Mouse (Mus musculus) adrenal gland, postnatal 25 days (tissue): ENCODE results near the gene Msl3l2. TPM values are rescaled to one million over a fixed set of nuclear protein-coding genes. Genes with fewer than 3 reads are reported as not detected.

ENCODE experiments used
- DNase-seq: peaks from one replicate; pipeline ENCODE4 v3.0.0; 2021; ENCODE audit warnings: mixed read lengths
- long read RNA-seq: library from polyadenylated mRNA; stranded (forward); transcript quantifications from one replicate; pipeline ENCODE4 v2.0.0, GENCODE M21; 2021
- total RNA-seq: library from RNA; stranded (reverse); gene quantifications from 2 replicates; pipeline ENCODE4 v1.2.3, GENCODE M21; 2021

Msl3l2 gene
- 10.2 and 10.5 TPM in 2 replicates for total RNA-seq
- long read RNA-seq, transcript Msl3l2-201 (2 exons, 2,140 nt), result major isoform, 11 of 21 reads
- long read RNA-seq, partial matches to known transcripts, result 0 of 21 reads
- long read RNA-seq, other reads (novel, unspliced or antisense), result 10 of 21 reads

DNA sequence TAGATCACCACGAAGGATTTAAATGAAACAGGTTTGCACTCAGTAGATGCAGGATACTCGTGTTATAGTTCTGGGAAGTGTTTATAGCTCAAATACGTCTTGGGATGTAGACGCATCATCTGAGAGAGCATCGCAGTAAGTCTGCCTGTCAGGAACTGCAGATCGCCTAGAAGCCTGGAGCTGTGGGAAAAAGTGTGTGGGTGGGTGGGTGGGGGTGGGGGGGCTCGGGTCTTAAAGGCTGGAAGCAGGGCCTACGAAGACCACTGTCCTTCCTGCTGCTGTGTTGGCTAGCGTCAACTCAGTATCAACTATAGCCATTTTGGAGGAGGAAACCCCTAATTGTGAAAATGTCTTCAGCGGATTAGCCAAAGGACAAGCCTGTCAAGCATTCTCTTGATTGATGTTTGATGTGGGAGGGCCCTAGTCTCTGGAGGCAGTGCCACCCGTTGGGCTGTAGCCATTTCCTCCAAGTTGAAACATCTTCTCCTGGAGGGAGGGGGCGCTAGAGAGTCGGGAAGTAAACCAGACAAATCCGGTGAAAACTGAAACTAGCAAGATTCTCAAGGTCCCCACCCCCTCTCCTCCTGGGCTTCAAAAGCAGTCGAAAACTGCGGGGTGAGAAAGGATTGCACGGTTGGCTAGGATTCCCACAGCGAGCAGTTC, at the start of gene Msl3l2:
TSS of gene Msl3l2 (plus strand) at position 585 of the 663 bp plus-strand sequence.
- DNase-seq, result peak; percentile 86

DNA sequence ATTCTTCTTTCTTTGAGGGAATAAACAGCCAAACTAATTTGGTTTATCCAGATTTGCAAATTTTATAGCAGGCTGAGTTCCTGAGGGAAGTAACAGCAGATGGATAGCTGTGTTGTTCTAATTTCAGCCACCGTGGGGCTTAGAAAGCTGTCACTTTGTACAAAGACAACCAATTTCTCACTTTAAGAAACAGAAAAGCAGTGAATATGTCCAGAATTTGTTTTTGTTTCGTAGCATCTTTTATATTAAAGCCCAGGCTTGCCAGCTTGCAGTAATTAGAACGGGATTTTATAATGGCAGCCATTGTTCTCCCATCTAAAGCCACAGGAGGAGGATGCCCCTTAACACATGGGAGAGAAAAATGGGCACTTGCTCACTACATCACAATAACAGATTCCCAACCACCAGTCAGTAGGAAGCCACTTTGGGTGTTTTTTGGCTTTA, 47.7 kb upstream of the Msl3l2 start:
- no peak for DNase-seq

DNA sequence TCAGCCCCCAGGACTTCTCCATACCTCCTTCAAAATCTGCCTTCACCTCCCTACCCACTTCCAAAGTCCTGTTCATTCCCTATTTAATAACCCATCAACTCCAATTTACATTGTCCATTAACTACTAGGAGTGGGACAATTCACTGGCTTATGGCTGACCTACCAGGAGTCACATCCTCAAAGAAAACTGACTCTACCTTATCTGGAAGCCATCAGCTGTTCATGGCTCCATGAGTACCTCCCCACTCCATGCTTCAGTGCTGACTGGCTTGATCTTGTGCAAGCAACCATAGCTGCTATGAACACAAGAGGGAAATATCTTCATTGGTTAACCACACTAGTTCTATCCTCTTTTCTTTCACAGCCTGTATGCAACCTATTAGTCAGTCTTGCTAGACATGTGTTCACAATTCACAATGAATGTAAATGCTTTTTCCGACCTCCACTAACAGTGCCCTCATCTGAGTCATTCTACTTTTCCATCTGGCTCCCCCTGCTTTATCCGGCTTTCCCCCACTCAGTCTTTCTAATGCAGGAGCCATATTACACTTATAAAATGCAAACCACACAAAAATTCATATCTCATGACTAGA, 45.4 kb upstream of the Msl3l2 start:
- no peak for DNase-seq

DNA sequence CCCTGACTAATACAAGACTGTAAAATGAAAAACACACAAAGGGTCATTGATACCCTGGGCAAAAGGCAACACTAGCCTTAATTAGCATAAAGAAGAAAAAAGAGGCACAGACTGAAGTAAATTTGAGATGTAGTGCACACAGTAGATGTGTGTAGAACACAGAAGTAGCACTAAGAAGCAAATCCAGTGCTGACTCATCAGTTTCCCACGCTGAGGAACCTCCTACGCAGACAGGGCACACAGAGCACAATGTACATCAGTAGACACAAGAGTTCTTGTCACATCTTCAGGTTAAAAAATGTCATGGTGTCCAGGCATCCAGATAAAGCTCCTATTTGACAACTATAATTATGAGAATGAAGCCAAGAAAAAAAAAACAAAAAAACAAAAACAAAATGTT, 44.0 kb upstream of the Msl3l2 start:
- no peak for DNase-seq

DNA sequence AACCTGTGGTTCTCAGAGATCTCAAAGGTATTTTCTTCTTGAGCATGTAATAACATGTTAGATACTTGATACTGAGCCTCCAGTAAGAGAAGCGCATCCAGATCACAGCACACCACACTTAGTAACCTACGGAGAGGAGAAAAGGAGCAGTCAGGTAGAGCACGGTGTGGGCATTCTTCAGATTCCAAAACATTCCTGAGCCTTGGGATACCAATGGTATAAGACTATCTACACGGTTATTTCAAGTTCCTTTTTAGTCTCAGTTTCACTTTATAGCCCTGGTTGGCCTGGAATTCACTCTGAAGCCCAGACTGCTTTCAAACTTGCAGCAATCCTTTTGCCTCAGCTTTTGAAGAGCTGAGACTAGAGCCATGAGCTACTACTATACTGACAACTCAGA, 17.0 kb upstream of the Msl3l2 start:
- DNase-seq, result no peak

DNA sequence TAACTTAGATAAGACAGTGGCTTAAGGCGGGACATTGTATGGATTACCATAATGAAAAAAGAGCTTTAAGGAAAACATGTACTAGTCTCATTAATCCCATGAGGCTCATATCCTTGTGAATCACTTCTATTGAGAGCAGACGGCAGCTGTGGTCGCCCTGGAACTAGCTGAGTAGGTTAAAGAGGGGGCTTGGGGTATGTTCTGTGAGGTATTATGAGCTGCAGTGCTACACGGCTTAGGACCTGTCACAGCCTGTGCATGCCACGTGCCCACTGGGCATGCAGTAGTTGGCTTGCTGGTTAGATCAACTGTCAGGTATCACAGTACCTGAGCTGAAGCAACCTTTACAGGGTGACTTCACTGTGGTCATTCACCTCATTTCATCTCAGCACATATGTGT, 12.1 kb upstream of the Msl3l2 start:
- DNase-seq, result no peak

DNA sequence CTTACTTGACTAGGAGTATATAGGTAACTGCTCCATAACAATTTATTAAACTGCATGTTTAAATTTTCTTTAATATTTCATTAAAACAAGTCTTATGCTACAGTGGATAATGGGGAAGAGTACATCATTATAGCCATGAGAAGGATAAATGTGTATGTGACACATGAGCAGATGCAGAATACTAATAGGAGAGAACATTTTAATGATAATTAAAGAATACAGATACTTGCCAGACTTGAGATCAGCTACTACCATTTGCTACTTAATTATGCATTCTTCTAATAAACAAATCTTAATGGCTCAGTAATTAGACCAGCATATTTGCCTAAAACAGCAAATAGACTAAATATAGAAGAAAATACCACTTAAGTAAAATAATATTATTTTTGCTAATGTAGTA, 10.0 kb upstream of the Msl3l2 start:
- DNase-seq, result no peak

DNA sequence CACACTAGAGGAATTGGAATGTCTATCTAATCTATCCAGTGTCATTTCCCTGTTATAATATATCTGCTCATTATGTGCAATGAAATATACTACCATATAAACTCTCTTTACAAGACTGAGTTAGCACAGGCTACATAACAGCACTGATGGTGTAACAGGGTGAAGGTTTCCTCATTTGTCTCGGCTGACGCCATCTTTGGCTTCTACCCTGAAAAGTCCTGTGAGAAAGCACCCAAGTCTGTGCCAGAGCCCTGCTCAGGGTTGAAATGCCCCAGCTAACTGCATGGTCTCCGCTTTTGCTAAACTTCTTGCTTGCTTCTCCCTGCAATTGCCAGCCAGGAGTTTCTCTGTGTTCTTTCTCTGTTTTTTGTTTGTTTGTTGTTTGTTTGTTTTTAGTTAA, 7.6 kb upstream of the Msl3l2 start:
- DNase-seq, result no peak

DNA sequence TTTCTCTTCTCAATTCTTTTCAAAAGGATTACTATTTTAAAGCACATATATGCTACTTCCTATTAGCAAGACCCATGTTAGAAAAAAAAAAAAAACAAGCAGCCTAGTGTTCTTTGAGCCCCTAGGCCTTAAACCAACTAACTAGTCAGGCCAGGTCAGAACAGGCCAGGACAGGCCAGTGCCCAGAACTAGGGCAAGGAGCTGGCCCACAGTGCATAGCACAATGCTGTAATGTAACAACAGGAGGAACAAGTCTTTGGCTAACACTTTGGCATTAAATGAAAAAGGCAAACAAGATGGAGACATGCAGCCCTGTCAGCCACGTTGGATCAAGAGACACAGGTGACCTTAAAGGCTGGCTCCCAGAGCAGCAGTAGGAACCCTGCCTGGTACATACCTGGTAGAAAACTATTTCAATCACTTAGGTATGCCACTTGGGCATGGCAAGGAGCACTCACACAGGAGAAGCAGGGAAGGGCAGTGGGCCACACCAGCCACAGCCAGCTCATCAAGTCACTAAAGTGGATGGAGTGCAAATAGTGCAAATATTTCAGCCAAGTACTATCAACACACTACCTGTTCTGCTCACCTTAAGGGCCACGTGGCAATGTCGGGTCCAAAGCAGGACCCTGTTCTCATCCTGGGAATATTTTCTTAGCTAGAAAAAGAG, 6.9 kb upstream of the Msl3l2 start:
- DNase-seq, result no peak

DNA sequence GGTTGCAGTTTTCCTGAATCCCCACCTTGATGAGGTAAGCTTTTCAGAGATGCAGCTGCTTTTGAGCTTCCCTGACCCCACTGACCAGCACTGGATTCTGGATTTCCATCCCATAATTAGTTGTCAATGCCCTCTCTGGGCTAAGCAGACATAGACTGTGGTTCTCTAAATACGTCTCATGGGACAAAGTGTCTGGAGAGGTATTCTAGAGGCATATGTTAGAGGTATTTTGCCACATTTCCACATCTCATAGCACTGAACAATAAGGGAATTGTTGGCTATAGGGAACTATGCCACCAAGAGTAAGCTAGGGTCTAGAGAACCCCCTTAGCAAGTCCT, 248 bp downstream of the Msl3l2 start:
- DNase-seq, result no peak

DNA sequence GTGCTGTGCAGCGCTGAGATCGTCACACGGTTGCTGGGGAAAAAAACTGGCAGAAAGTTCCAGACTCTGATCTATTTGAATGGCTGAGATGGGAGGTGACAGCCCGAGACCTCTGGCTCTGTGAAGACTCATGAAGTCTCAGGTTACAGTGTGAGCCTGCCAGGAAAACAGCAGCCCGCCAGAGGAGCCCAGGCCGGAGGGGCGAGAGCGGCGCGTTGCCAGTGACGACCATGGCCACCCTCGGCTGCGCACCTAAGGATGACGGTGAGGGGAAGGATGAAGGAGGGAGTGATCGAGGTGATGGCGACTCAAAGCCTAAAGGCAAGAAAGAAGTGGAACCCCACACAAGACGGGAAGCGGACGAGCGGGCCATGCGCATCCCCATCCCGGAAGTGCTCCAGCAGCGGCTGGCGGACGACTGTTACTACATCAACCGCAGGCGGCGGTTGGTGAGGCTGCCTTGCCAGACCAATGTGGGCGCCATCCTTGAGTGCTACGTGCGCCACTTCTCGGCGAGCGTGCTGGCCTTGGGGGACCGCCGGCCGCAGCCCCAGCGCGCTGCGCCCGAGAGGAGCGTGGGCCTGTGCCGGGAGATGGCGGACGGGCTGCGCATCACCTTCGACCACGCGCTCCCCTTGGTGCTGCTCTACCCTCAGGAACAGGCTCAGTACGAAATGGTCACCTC, 8.4 kb downstream of the Msl3l2 start:
- DNase-seq, result peak; percentile 61

DNA sequence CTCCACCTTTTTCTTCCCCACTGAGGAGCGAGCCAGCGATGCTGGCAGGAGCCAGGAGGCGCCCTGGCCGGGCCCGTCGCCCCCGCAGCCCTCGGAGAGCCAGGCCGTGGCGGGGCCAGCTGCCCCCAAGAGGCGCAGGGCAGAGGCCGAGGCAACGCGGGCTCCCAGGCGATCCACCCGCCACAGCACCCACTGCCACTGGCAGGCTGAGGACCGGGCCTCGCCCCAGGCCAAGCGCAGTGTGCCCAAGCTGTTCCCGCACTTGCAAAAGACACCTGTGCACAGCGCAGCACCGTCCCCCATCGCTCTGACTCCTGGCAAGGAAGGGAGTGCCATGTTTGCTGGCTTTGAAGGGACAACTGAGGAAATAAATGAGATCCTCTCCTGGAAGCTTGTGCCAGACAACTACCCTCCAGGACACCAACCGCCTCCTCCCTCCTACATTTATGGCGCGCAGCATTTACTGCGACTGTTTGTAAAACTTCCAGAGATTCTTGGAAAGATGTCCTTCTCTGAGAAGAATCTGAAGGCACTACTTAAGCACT, 9.0 kb downstream of the Msl3l2 start:
- DNase-seq, result peak; percentile 28

DNA sequence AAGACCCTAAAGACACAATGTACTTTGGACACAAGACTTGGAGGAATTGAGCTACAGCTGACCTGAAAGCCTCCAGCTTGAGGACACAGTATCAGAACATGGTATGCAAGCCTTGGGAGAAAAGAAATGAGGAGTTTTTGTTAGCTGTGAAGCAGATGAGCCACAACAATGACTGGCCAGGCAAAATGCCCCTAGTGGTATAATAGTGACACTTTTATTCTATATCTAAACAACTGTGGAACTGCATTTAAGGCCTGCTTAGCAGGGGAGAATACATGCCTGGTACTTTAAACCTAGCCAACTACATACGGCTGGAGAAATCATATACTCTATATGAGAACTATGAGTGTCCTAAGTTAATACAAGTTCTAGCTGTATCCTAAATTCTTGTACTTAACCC, 20.3 kb downstream of the Msl3l2 start:
- no peak for DNase-seq

DNA sequence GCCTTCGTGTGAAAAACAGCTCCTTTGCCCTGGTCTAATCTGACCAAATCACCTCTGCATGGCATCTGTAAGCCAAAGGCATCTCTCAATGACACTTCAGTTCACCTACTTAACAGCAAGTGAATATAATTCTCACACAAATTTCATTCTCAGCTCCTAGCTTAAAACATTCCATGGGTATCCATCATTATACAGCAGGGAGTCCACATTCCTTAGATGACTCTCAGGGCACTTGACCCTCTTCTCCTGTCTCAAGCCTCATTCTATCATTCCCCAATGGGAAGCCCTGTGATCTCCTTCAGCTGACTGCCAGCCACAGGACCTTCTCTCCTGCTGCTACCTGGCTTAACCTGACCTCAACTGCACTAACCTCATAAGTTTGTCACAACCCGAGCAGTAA, 22.9 kb downstream of the Msl3l2 start:
- DNase-seq, result no peak

DNA sequence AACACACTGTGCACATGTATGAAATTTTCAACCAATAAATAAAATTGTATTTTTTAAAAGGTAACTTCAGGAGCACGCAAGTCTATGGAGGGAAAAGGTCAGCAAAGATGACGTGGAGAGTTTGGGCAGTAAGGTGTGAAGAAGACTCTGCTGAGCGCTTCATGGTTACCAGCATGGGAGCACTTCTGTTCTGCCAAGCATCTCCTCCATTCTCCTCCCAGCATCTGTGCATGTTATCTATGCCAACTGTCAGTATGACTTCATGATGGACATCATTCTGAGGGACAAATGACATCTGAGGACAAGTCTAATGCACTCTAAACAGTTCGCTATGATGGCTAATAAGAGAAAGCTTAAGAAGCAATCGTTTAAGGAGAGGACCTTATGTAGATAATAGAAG, 30.5 kb downstream of the Msl3l2 start:
- DNase-seq, result no peak

DNA sequence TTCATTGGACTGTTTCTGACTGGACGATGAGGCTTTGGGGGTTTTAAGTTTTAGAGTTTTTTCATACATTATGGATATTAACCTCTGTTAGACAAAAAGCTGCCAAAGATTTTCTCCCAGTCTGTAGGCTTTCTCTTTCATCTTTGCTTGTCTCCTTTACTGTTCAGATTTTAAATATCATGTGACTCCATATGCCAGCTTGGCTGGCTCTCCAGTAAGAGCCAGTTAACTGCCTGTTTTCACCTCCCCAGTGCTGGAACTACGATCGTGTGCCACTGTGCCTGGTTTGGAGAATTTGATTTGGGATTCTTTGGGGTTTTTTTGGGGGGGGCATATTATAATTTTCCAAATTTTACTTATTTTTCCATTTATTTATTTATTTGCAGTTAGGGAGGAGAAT, 42.2 kb downstream of the Msl3l2 start:
- DNase-seq, result no peak

DNA sequence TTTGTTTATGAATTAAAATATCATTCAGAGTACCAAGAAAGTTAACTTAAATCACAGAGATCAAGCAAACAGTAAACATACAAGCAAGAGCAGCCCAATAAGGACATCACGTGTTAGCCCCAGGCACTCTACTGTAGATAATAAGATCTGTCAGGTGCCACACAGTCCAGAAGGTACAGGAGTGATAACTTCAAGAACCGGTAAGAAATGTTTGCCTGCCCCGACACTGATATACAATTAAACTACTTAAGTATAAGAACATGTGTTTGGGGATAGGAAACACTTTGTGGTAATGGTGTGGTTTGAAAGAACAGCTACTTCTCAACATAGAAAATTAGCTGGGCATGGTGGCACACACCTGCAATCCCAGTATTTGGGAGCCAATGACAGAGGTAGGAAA, 50.2 kb downstream of the Msl3l2 start:
- no peak for DNase-seq

DNA sequence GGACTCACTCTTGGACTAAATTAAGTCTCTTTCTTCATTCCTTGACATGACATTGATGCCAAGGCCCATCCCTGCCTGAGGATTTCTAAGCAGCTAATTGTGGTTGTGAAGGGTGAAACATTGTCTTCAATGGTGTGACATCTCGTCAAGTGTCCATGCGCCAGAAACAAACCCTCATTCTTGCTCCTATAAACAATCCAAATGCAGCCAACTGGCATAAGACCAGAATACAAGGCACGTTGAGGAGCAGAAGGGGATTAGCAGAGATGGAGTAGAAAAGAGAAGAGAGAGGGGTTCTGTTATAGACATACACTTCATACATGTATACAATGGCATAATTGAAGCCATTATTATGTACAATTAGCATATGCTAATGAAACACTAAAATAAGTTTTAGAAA, 51.5 kb downstream of the Msl3l2 start:
- DNase-seq, result no peak

DNA sequence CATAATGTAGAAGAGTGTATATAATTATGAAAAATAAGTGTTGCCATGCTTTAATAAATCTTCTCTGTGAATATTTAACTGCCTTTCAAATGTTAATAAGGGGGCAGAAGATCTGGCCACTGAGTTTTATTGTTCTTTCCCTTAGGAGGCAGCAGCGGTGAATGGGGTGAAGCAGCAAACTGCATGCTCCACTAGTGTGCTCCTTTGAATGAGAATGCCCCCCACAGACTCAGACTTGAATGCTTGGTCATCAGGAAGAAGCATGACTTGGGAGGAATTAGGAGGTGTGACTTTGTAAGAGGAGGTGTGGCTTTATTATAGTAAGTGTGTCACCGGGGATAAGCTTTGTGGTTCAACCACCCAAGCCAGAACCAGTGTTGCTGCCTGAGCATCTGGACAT, 52.0 kb downstream of the Msl3l2 start:
- no peak for DNase-seq

DNA sequence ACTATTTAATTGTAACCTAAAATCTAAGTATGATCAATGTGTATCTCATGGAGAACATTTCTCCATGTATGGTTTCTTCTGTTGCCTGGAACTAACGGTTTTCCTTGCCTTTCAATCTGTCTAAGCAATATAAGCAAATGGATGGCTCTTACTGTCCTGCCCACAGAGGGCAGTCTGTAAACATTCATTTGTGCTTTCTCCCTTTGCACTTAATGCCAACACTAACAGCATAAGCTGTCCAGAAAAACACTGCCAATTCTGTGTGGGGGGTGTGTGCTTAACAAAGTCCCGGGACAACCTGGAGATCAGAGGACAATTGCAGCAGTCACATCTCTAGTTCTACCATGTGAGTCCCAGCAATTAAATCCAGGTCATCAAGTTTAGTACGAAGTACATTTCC, 57.7 kb downstream of the Msl3l2 start:
- DNase-seq, result no peak

DNA sequence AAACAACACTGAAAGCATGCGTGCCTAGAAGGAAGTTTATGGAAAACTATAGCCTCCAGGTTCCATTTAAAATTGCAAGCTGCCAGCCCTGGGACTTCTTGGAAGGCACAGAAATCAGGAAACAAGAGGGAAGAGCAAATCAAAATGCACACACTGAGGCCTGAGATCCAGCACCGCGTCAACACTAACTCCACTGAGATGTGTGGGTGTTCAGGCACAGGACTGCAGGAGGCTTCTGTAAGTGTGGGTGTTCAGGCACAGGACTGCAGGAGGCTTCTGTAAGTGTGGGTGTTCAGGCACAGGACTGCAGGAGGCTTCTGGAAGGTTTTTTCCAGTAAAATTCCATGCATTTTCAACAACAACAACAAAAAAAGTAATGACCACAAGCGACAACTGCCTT, 59.0 kb downstream of the Msl3l2 start:
- no peak for DNase-seq
